Mouse (Mus musculus) lung, embryonic 15.5 days (tissue): ENCODE results near the gene Rasgrf2. TPM values are rescaled to one million over a fixed set of nuclear protein-coding genes. Genes with fewer than 3 reads are reported as not detected.

Source experiments
- ATAC-seq: fragments of 200-750 bp; cut with Nextera tagmentation; 2 replicates; pipeline ENCODE4 v1.8.0; 2017; ENCODE audit warnings: moderate number of reproducible peaks, borderline replicate concordance; ENCODE audit not compliant: low FRiP score, low TSS enrichment; ENCODE audit errors: extremely low read depth
- H3K27ac ChIP-seq: fragments of 300-500 bp; sonication (generic); 2 replicates; pipeline ENCODE4 v1.5.1; 2015; ENCODE audit warnings: moderate library complexity, mild to moderate bottlenecking, inconsistent platforms
- H3K27me3 ChIP-seq: fragments of 300-500 bp; sonication (generic); 2 replicates; pipeline ENCODE4 v1.6.1; 2015; ENCODE audit warnings: inconsistent platforms
- H3K36me3 ChIP-seq: fragments of 300-500 bp; sonication (generic); 2 replicates; pipeline ENCODE4 v1.6.1; 2015; ENCODE audit warnings: inconsistent platforms
- H3K4me1 ChIP-seq: fragments of 300-500 bp; sonication (generic); 2 replicates; pipeline ENCODE4 v1.6.1; 2015; ENCODE audit warnings: inconsistent platforms
- H3K4me2 ChIP-seq: fragments of 300-500 bp; sonication (generic); 2 replicates; pipeline ENCODE4 v1.6.1; 2015; ENCODE audit warnings: inconsistent platforms, mild to moderate bottlenecking, moderate library complexity
- H3K4me3 ChIP-seq: fragments of 300-500 bp; sonication (generic); 2 replicates; pipeline ENCODE4 v1.5.1; 2015; ENCODE audit warnings: mild to moderate bottlenecking, inconsistent platforms
- H3K9ac ChIP-seq: fragments of 300-500 bp; sonication (generic); 2 replicates; pipeline ENCODE4 v1.6.1; 2015; ENCODE audit warnings: inconsistent platforms
- H3K9me3 ChIP-seq: fragments of 300-500 bp; sonication (generic); 2 replicates; pipeline ENCODE4 v1.6.1; 2016; ENCODE audit warnings: inconsistent platforms
- WGBS: fragments of 180-500 bp; shearing (Covaris S2); methylation state at CpG from one replicate; pipeline ENCODE4 v1.1.7; 2015; 5-methylcytosine and 5-hydroxymethylcytosine counted together
- polyA plus RNA-seq: library from polyadenylated mRNA; unstranded; fragments of >200 nt; fragmentation: Nextera tagmentation; extraction: Ambion mirVana; gene quantifications from 2 replicates; pipeline ENCODE4 v1.2.1, GENCODE M21; 2015

Rasgrf2 gene
- polyA plus RNA-seq, 1 experiment from 2014 or later: 0.16 TPM

GRCm38 (mm10) chr13:91875581-91875980, 255.9 kb downstream of the Rasgrf2 start:
- ATAC-seq: no peak
- Histone ChIP-seq H3K27ac (no peak overlapping the region), H3K9ac (no peak overlapping the region), H3K9me3 (no peaks in the 10 kb centered on the region), H3K4me2 (no peak overlapping the region), H3K36me3 (no peaks in the 10 kb centered on the region), H3K27me3 (no peaks in the 10 kb centered on the region), H3K4me1 (no peaks in the 10 kb centered on the region), H3K4me3 (no peak overlapping the region)
- WGBS: 28% methylated on average over 2 of the region's 2 CpGs

- no peak for ATAC-seq
- no peak overlapping the region for H3K27ac ChIP-seq
- H3K9me3 ChIP-seq: no peaks in the 10 kb centered on the region
- no peak overlapping the region for H3K4me3 ChIP-seq
- no peak overlapping the region for H3K9ac ChIP-seq
- no peaks in the 10 kb centered on the region for H3K36me3 ChIP-seq
- no peaks in the 10 kb centered on the region for H3K4me1 ChIP-seq
- no peaks in the 10 kb centered on the region for H3K27me3 ChIP-seq
- WGBS: 76% methylated on average over 7 of the region's 7 CpGs
- no peak overlapping the region for H3K4me2 ChIP-seq
Measured at GRCm38 (mm10) chr13:91874565-91874964, 256.9 kb downstream of the Rasgrf2 start.

- H3K9me3 ChIP-seq: no peaks in the 10 kb centered on the region
- no peaks in the 10 kb centered on the region for H3K36me3 ChIP-seq
- no peak overlapping the region; the same call in 1 of the 2 replicates for H3K27ac ChIP-seq
- no peak overlapping the region for H3K9ac ChIP-seq
- H3K4me3 ChIP-seq: no peak overlapping the region
- no peaks in the 10 kb centered on the region for H3K27me3 ChIP-seq
- no peak for ATAC-seq
- 45% methylated on average over 7 of the region's 7 CpGs for whole genome bisulfite sequencing
- no peak overlapping the region for H3K4me2 ChIP-seq
- no peaks in the 10 kb centered on the region for H3K4me1 ChIP-seq
Measured at GRCm38 (mm10) chr13:91873734-91874329, 257.6 kb downstream of the Rasgrf2 start.

GRCm38 (mm10) chr13:91868577-91868976, 262.9 kb downstream of the Rasgrf2 start:
- H3K4me2 ChIP-seq: no peak overlapping the region
- H3K9me3 ChIP-seq: no peaks in the 10 kb centered on the region
- H3K27ac ChIP-seq: no peak overlapping the region
- H3K36me3 ChIP-seq: no peaks in the 10 kb centered on the region
- no peaks in the 10 kb centered on the region for H3K4me1 ChIP-seq
- no peaks in the 10 kb centered on the region for H3K27me3 ChIP-seq
- H3K4me3 ChIP-seq: no peak overlapping the region
- no peak overlapping the region for H3K9ac ChIP-seq
- WGBS: 81% methylated on average over 1 of the region's 1 CpGs
- no peak for ATAC-seq

GRCm38 (mm10) chr13:91858835-91859234, 272.6 kb downstream of the Rasgrf2 start:
- WGBS: 72% methylated on average over 7 of the region's 7 CpGs
- Histone ChIP-seq H3K4me1 (no peaks in the 10 kb centered on the region), H3K4me3 (no peak overlapping the region), H3K27ac (no peak overlapping the region), H3K4me2 (no peak overlapping the region), H3K27me3 (no peaks in the 10 kb centered on the region), H3K9me3 (no peaks in the 10 kb centered on the region), H3K36me3 (no peaks in the 10 kb centered on the region), H3K9ac (no peak overlapping the region)
- no peak for ATAC-seq

- H3K27me3 ChIP-seq: no peaks in the 10 kb centered on the region
- H3K4me2 ChIP-seq: no peak overlapping the region
- H3K9me3 ChIP-seq: no peaks in the 10 kb centered on the region
- no peaks in the 10 kb centered on the region for H3K36me3 ChIP-seq
- H3K27ac ChIP-seq: no peak overlapping the region
- H3K9ac ChIP-seq: no peak overlapping the region
- no peaks in the 10 kb centered on the region for H3K4me1 ChIP-seq
- no peak overlapping the region for H3K4me3 ChIP-seq
- 67% methylated on average over 8 of the region's 8 CpGs for WGBS
- ATAC-seq: no peak
Measured at GRCm38 (mm10) chr13:91857427-91857826, 274.0 kb downstream of the Rasgrf2 start.

GRCm38 (mm10) chr13:91854412-91854811, 277.0 kb downstream of the Rasgrf2 start:
- Histone ChIP-seq H3K9ac (no peak overlapping the region), H3K27ac (no peak overlapping the region), H3K4me3 (no peak overlapping the region), H3K9me3 (no peaks in the 10 kb centered on the region), H3K4me1 (no peaks in the 10 kb centered on the region), H3K27me3 (no peaks in the 10 kb centered on the region), H3K36me3 (no peaks in the 10 kb centered on the region), H3K4me2 (no peak overlapping the region)
- ATAC-seq: no peak
- 68% methylated on average over 3 of the region's 3 CpGs for WGBS

Other genes with a start within 250 kb of the Rasgrf2 start
- gene Gm20379, start 174.3 kb upstream of the Rasgrf2 start, polyA plus RNA-seq: 0.57 and 0.93 TPM in 2 replicates
- gene Dhfr, start 223.1 kb upstream of the Rasgrf2 start, polyA plus RNA-seq: 17.9 and 19.1 TPM in 2 replicates
- gene Msh3, start 223.3 kb upstream of the Rasgrf2 start, polyA plus RNA-seq: 23.3 and 25.0 TPM in 2 replicates